Mouse (Mus musculus) heart, postnatal 10 days (tissue): ENCODE measurements around the gene Camk2n1. TPM values are rescaled to one million over a fixed set of nuclear protein-coding genes. Genes with fewer than 3 reads are reported as not detected.

Experiments
- DNase-seq, 2 experiments: peaks; one replicate each; pipeline ENCODE4 v3.0.0; 2021
- intact Hi-C: fragments of 180-260 bp; cut with DNase I; formaldehyde crosslinking; loops from one replicate; pipeline ENCODE4 v1.15.1; 2025
- total RNA-seq, 2 experiments: library from RNA; stranded (reverse); gene quantifications; 2 replicates each; pipeline ENCODE4 v1.2.3; 2021

The Camk2n1 gene
- total RNA-seq, 2 experiments from 2014 or later, result 9.8 to 10.1 TPM

- intact Hi-C loops, result no loop called here
- no peak for DNase-seq
These were observed 46.9 kb downstream of the Camk2n1 start for GRCm38 (mm10) chr4:138501048-138501447.

- intact Hi-C loops, result loop anchor here (5.0 kb wide), 1 partner anchor 58 kb away; no protein-coding TSS in a partner anchor
- peak; percentile 63 to 65 for DNase-seq
These were observed 50.6 kb downstream of the Camk2n1 start for GRCm38 (mm10) chr4:138504632-138505101.

GRCm38 (mm10) chr4:138505171-138505870 is 51.2 kb downstream of the Camk2n1 start:
- DNase-seq, result peak in 1 of 2 experiments; percentile 48

GRCm38 (mm10) chr4:138507903-138508302 is 53.8 kb downstream of the Camk2n1 start:
- no peak for DNase-seq
- intact Hi-C loops, result loop anchor here (5.0 kb wide), 1 partner anchor 54 kb away; no protein-coding TSS in a partner anchor

More at GRCm38 (mm10) chr4:138505171-138505870, 51.2 kb downstream of the Camk2n1 start:
- intact Hi-C loops, result loop anchor here (5.0 kb wide), 1 partner anchor 57 kb away; no protein-coding TSS in a partner anchor

Other genes starting within 250 kb of the Camk2n1 start
- gene Hp1bp3, start 238.0 kb upstream of the Camk2n1 start, total RNA-seq, result 10 to 100 TPM; 90.3 to 99.5 TPM
- under 1 TPM; 0.17 TPM for gene Sh2d5, start 203.9 kb upstream of the Camk2n1 start, total RNA-seq
- gene Kif17, start 203.9 kb upstream of the Camk2n1 start, total RNA-seq, result under 1 TPM in 1 of 2 experiments, not detected in 1; 0.17 TPM
- gene Ddost, start 149.6 kb upstream of the Camk2n1 start, total RNA-seq, result 10 to 100 TPM; 87.3 to 89.2 TPM
- 100 to 1,000 TPM; 272 to 301 TPM for gene Pink1, start 128.0 kb upstream of the Camk2n1 start, total RNA-seq
- 1 to 10 TPM; 4.5 to 6.7 TPM for gene Cda, start 86.3 kb upstream of the Camk2n1 start, total RNA-seq
- gene Fam43b, start 57.8 kb upstream of the Camk2n1 start, total RNA-seq, result not detected
- gene Mul1, start 19.6 kb upstream of the Camk2n1 start, total RNA-seq, result 10 to 100 TPM; 70.6 to 72.2 TPM
- gene Vwa5b1, start 181.6 kb downstream of the Camk2n1 start, total RNA-seq, result under 1 TPM in 1 of 2 experiments, not detected in 1; 0.07 TPM